Mouse (Mus musculus) bone marrow, adult 2 months (tissue): ENCODE data around the gene Tead1.

Experiments used
- CTCF ChIP-seq: fragments of 200-500 bp; IDR thresholded peaks from 2 replicates; pipeline ENCODE4 v1.5.1; 2011; ENCODE audit warnings: low read length, control low read depth; ENCODE audit not compliant: control insufficient read depth, insufficient read depth
- POLR2A ChIP-seq: fragments of 200-500 bp; IDR thresholded peaks from 2 replicates; pipeline ENCODE4 v1.6.1; 2011; ENCODE audit warnings: low read depth, mild to moderate bottlenecking, control low read depth, low read length, borderline replicate concordance; ENCODE audit not compliant: control insufficient read depth

DNA sequence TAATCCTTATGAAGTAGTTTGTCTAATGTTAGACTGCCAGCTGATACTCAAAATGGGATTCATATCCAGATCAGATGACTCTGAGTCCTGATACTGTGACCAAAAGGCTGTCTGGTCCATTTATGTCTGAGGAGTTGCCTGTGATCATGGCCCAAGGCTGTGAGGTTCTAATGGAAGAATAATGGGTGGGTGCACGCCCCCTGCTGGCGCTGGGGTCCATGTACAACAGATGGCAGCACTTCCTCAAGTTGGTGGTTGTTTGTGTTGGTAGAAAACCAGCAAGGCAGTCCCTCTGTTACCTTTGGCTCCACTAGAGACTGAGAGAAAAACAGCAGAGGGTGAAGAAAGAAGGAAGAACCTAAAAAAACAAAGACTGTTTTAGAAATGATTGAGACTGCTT, 186.6 kb downstream of the Tead1 start:
- TF ChIP-seq CTCF (peak; percentile 59), POLR2A (no peak)
